Comparison of ENCODE assay signal across 8 mouse cellular contexts in the genomic region with DNA sequence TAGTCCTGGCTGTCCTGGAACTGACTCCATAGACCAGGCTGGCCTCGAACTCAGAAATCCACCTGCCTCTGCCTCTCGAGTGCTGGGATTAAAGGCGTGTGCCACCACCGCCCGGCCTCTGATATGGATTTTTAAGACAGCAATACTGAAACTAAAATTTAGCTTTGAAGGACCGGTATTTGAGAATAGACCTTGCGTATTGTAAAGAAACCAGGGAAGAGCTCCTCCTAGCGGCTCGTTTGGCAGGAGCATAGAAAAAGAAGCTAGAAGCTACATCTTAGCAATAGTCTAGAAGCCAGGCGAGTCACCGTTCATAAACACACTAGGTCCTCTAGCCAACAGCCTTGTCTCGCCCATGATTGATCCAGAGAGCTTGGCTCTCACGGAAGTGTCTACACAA. TPM values are rescaled to one million over a fixed set of nuclear protein-coding genes. Genes with fewer than 3 reads are reported as not detected.
DNase-seq lines count a peak whose midpoint lies in the region; ATAC-seq and TF ChIP-seq lines count a peak whose summit lies in the region.
"Had no signal": no experiment of that assay in that cellular context is flagged by ENCODE, and none has a peak within 500 bp of the region (broad histone marks: within the 10 kb centered on the region; RNA-seq: fewer than 3 reads in every experiment).

No protein-coding gene starts in this region.

- H3K9me3 ChIP-seq in lung, embryonic 14.5 days (ENCODE audit: low read depth, low read length): no peaks in the 10 kb centered on the region
- H3K9me3 ChIP-seq: midbrain, embryonic 12.5 days had no signal

- no peaks in the 10 kb centered on the region for H3K27me3 ChIP-seq in lung, embryonic 14.5 days (ENCODE audit: insufficient read depth, low read length)
- H3K27me3 ChIP-seq: midbrain, embryonic 12.5 days had no signal

- no peak overlapping the region for H3K4me3 ChIP-seq in lung, embryonic 14.5 days (ENCODE audit: low read depth, low read length)
- H3K4me3 ChIP-seq: midbrain, embryonic 12.5 days had no signal

- H3K36me3 ChIP-seq in lung, embryonic 14.5 days (ENCODE audit: insufficient read depth): peaks cover 22% of the 10 kb centered on the region

- H3K9ac ChIP-seq in lung, embryonic 14.5 days: no peak overlapping the region
- H3K9ac ChIP-seq: midbrain, embryonic 12.5 days had no signal

- peak; percentile 88 for DNase-seq in A20 (ENCODE audit: low read depth, low spot score)
- peak; percentile 64 to 84 for DNase-seq in CD8-positive naive resting alpha-beta T cell, adult 2 months (ENCODE audit: low read depth in 2 of 2, low spot score in 2 of 2)
- peak; percentile 52 for DNase-seq in c-Kit-negative CD71-positive TER-119-positive erythroid progenitor cells, embryonic 14.5 days (ENCODE audit: low read depth, low spot score)
- peak; percentile 58 to 64 for DNase-seq in frontal cortex, postnatal 25 days (ENCODE audit: low spot score in 2 of 2)
- DNase-seq in kidney, postnatal 10 days: peak; percentile 86
- DNase-seq in lung, embryonic 14.5 days: peak; percentile 91
- DNase-seq in right cerebral cortex, postnatal 25 days: peak; percentile 65

- H3K27ac ChIP-seq in lung, embryonic 14.5 days (ENCODE audit: low read depth): no peak overlapping the region
- H3K27ac ChIP-seq: midbrain, embryonic 12.5 days had no signal

- no peaks in the 10 kb centered on the region for H3K4me1 ChIP-seq in lung, embryonic 14.5 days (ENCODE audit: insufficient read depth)

- 32% methylated on average over 13 of the region's 13 CpGs for WGBS in lung, embryonic 14.5 days

- peak overlapping the region; percentile 31; the same call in 1 of the 2 replicates for H3K4me2 ChIP-seq in lung, embryonic 14.5 days
- H3K4me2 ChIP-seq: midbrain, embryonic 12.5 days had no signal

- ATAC-seq in lung, embryonic 14.5 days (ENCODE audit: insufficient read depth): no peak

- TF ChIP-seq CTCF in lung, embryonic 14.5 days (IDR thresholded peaks at IDR 0.05; ENCODE audit: low read depth): peak; percentile 72

RNA-seq across cellular contexts. Expression of a gene that starts 12.8 kb away (rescaled TPM):
- 0.15 and 0.24 TPM in 2 replicates for polyA plus RNA-seq in lung, embryonic 14.5 days (2014; fragmentation: Nextera tagmentation; extraction: Ambion mirVana)
